Mouse (Mus musculus) fibroblast of lung, adult 2 months (primary cell): Measurements from ENCODE around the gene Ttc16.
A peak's percentile ranks its signal among the peaks of the same experiment; 100 is the strongest.

Source experiments
- DNase-seq: peaks from one replicate; pipeline ENCODE4 v3.0.0-alpha.2; 2011; ENCODE audit warnings: low read depth

Ttc16 gene

DNA sequence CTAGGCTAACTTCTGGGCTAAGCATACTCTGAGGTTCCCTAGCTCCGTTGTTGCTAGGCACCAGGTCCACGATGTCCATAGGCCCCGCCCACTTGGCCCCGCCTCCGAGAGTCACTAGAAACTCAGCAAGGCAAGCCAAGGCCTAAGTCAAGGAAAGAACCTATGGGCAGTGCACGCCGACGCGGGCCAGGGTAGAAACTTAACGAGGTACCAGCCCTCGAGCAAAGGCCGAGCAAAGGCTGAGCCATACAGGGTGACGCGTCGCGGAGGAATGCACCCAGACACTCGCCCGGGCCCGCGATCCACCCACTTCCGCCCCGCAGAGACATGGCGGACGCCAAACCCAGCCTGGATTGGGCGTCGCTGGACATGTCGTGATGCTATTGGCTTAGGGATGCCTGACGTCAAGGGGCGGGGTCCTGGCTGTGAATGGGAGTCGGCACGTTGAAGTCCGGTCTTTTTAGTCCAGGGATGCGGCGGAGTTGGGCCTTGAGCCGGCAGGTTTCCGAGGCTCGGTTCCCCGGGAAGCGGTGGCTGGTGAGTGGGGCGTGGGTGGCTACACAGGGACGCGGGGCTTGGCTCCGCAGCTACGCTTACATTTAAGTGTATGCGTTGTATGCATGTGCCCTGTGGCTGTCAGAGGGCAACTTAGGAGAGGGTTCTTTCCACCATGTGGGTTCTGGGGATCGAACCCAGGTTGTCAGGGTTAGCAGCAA is at the start of gene Ttc16, which contains the start of gene Ptrh1:
Gene Ttc16, minus strand, starts transcription at position 275 of the 716 bp plus-strand sequence.
Gene Ptrh1, plus strand, starts transcription at position 428 of the 716 bp plus-strand sequence.
- DNase-seq = peak; percentile 94

DNA sequence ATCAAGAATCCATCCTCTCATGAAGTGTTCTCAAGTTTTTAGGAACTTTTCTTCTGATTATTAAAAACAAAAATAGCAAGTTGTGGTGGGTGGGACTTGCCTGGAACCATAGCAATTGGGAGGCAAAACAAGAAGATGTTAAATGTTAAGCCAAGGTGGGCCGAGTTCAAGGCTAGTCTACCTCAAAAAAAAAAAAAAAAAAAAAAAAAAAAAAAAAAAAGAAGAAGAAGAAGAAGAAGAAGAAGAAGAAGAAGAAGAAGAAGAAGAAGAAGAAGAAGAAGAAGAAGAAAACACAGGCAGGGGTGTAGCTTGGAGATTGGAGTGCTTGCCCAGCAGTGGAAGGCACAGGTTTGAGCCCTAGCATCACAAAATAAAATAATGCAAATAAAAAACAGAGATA is 49.3 kb upstream of the Ttc16 start:
- no peak for DNase-seq

DNA sequence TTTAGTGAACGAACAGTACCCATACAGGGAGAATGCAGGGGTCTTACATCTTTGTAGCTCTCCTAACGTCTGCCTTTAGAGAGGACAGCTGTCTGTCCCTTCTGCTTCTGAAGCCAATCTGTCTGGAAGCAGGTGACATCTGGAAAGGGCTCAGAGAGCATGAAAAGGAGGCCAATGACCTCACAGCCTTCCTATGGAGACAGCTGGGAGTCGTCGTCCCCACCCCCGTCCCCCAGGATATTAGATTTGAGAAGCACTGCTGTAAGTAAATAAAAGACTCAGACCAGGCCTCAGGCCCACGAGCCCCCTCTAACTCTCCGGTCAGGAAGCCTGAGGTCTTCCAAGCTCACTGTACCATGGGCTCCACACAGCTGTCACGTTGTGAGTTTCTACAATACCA is 48.7 kb upstream of the Ttc16 start:
- no peak for DNase-seq

DNA sequence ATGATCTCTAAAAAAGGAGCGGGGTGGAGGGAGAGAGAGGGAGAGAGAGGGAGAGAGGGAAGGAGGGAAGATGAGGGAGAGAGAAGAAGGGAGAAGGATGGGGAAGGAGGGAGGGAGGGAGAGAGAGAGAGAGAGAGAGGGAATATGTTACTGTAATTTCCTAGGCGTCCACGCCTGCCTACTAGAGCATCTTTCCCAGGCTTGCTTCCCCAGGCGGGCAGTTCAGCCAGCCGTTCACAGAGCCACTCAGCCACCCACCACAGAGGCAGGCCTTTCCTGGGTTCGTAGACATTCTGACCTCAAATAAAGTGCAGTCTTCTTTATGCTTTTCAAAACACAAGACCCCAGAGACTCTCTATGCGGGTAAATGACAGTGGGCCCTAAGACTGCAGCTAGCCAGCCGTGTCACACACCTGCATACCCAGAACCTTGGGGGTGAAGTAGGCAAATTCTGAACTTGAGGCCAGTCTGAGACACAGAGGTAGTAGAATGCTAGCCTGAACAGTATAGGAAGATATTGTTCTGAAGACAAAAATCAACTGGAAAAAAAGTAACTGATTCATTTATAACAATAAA is 48.2 kb upstream of the Ttc16 start:
- DNase-seq = no peak

DNA sequence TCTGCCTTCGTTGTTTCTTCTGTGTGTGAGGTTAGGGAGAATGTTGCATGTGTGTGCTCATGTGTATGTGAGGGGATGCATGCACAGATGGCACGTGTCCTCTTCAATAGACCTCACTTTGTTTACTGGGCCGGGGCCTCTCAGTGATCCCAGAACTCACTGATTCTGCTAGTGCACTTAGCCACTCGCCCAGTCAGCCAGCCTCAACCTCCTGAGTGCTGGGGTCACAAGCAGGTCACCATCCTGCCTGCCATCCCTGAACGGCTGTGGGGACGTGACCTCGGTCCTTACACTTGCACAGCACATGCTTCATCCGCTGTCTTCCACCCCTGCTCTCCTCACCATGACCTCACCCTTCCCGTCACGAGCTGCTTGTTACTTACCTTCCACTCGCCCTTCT is 47.7 kb upstream of the Ttc16 start:
- DNase-seq = no peak

DNA sequence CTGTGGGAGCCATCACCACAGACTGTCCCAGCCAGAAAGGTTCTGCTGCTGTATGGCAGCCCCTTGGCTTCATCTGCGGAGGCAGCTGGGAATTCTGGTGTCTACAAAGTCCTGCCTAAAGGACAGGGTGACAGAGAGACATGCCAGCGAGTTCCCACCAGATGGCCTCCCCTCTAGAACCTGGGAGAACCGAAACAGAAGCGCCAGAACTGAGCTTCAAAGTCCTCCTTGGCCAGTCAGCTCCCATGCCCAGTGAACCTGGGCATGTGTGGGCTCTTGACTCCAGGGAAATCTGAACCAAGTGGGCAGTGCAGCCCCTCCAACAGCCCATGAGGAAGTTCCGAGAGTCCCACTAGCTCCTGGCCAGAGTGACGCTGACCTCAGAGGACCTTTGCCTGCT is 47.2 kb upstream of the Ttc16 start:
- no peak for DNase-seq

DNA sequence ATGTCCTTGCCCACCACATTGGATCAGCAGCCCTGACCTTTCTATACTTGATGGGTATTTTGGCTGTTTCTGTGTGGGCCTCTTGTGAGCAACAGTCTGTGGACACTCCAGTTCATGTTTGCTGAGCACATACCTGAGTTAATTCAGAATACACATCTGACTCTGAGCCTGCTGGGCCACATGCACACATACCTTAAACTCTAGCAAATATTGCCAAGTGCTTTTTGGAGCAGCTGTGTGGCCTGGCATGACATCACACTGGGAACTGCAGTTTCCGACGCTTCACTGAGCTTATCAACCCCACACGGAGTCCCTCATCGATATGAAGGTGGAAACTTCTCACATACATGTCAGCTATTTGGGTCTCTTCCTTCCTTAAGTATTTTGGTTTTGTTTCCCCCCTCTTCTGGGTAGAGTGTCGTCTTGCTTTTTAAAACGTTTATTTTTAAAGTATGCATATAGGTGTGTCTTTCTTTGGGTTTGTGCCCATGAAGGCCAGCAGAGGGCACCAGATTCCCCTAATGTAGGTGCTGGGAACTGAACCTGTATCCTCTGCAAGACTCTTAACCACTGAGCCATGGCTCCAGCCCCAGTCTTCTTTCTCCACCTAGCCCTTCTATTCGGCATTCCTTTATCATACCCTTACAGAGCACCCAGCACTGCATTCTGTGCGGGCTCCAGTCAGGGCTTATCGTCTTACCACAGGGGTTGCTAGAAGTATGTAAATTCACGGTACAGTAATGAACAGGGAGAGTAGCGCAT is 45.8 kb upstream of the Ttc16 start:
- no peak for DNase-seq

DNA sequence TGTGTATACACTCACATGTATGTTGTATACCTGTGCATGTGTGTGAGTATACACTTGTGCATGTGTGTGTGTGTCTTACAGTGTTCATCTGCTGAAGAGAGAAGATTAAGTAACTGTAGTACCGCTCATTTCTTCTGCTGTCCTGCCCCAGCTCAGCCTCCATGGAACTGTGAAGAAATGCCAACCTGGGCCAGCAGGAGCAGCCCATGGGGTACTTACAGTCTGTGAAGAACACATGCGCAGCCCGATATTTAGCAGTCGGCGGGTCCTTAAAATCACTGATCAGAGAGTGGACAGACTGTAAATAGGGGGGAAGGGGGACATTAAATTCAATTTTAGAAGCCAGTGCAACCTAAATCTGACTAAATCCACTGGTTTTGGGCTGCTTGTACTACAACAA is 42.8 kb upstream of the Ttc16 start:
- DNase-seq = no peak

DNA sequence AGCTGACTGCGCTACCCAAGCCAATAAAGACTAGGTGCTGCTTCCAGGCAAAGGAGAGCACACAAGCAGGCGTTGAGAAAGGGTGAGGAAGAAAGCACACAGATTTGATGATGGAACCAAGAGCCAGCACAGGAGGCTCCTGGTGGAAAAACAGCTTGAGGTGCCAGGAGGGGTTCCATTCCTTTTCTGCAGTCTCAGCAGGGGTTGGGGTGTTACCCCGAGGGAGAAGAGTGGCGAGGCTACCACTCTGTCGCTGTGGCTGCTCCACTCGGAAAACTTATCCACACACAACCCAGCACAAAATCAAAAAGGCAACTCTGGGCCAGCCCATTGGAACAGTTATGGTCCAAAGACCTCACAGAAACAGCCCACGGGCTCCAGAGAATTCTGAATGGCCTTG is 42.2 kb upstream of the Ttc16 start:
- no peak for DNase-seq

DNA sequence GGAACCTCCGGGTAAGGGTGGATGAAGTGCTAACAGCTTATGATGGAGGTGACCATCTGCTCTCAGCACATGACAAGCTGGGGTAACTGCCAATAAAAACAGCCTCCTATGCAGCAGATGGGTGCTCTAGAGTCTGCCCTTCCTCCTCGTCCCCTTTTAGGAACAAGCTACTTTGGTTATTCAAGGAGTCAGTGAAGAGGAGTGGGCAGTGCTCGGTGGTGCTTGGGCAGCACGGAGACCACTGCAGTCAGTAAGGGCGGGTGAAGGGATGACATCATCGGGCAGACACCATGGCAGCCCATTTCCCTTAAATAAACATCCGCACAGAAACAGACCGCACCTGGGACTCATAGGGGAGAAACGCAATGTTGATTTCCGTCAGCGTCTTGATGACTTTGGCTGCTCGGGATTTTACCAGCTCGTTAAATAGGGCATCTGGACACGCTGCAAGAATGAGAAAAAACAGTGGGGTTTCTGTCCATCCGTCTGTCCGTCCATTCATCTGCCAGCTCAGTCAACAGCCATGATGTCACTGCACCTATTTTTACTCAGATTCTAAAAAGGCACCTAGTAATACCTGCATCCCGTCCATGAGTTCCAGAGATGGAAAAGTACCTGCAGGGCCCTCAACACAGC is 41.6 kb upstream of the Ttc16 start:
- no peak for DNase-seq

DNA sequence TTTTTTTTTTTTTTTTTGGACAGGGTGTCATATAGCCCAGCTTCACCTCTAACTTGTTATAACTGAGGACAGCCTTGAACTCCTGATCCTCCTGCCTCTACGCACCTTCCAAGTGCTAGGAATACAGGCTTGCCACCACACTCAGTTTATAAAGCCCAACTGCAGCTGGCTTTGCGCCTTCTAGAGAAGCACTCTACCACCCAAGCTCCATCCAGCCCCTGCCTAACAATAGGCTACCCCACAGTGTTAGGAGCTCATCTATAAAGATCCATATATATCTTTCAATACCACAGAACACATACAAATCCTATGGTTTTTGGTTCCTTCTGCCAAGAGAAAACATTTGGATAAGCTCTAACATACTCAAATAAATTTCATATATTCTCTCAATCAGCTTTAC is 41.1 kb upstream of the Ttc16 start:
- no peak for DNase-seq

DNA sequence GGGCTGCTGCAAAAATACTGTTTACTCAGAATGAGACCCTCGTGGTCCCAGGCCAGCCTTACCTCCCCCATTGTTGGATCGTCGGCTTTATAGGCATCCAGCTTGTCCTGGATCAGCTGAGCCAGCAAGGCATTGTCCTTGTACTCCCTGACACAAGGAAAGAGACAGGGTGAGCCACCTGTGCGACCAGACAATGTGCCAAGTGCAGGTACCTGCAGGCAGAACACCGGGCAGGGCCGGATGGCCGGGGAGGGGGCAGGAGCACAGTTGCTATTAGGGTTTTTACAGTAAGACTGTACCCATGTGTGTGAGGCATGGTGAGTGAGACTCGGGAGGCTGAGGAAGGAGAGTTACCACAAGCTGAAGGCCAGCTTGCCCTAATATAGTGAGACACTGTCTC is 36.5 kb upstream of the Ttc16 start:
- DNase-seq = no peak

DNA sequence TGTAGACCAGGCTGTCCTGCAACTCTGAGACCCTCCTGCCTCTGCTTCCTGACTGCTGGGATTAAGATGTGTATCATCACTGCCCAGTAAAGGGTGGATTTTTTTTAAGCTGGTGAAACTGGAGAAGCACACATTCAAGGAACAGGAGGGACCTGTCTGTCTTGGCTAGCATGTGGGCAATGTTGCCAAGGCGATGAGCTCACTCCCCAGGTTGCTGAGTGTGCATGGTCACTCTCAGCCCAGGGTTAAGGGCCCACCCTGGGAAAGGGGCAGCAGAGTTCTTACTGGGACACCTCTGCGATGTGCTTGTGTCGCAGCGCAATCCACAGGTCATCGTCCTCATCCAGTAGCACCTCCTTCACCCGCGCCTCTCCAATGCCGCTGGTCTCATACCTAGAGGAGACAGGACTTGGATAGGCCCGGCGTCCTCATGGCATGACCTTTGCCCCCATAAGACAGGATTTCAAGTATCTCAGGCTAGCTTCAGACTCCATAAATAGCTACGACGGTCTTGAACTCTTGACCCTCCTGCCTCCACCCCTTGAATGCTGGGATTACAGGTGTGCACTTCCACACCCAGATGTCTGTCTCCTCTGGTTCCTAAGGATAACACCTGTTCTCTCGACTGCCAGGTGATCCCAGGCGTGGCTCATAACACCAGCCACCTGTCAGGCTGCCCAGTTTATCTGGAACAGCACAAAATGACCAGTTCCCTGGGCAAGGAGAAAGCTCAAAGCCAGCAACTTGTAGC is 33.6 kb upstream of the Ttc16 start:
- DNase-seq = no peak

DNA sequence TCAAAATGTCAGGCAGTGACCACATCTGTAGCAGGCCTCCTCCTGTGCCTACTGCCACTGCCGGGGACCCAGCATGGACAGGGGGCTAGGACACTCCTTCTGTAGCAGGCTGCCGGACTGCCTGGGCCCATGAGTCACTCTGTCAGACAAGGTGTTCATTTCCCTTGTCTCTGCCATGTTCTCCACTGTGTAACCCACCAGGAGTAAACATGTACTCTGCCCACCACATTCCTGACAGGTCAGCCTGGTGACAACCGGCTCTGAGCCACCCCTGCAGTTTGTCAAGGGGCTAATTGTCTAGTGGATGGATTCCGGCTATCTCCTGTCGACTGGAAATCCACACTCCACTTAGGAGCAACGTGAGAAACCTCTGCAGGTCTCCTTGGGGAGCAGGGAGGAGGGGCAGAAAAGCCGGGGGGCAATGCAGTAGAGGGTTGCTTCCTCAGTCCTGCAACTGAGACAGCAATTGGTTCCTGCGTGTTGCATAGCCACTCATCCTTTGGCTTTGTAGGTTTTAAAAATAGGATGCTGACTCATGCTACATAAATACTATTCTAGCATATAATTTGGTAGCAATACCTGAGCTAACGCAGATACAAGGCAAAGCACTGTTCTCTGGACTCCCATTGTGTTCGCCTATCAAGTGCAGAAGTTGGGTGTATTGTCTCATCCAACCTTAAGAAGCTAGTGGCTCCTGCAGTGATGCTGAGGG is 23.0 kb upstream of the Ttc16 start:
- DNase-seq = no peak

DNA sequence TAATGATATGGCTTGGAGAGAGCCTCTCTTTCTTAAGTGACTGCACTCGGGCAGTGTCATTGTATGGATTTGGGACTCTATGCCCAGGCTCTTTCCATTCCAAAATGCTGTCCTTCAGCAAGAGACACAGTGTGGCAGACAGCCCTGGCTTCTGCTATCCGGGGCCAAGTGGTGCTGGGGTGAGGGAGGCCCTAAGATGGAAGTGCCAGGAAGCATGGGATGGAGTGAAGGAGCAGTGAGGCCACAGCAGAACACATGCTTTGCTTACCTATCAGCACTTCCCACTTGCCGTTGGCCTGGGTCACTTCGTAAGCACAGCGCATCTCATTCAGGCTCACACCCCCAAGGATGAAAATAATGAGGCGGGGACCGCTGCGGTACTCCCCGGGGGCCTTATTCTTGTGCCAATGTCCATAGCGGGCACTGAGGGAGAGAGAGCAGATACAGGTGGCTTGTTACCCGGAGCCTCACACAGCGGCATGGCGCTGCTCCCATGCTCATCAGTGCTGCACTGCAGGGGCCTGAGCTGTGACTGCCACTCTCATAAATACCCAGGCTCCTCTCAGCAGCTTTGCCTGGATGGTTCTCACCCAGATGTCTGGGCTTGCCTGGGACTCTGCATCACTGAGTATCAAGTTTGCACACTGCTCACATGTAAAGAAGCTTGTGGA is 20.4 kb upstream of the Ttc16 start:
- no peak for DNase-seq

DNA sequence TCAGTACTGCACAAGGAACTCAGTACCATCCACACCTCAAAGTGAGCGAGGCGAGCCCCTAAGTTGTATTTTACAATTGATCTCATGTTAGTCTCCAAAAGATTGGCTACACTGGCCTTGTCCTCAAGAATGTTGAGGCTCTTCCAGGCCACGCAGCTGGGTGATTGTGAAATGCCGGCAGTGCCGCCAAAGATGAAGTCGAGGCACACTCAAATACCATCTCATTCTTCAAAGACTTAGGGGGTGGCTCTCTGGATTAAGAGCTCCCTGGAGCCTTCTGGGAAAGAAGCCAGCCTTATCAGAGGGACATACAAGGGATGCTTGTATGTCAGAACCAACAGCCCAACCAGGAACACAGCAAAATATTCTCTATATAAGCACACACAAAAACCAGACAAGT is 15.9 kb upstream of the Ttc16 start:
- peak; percentile 31 for DNase-seq

DNA sequence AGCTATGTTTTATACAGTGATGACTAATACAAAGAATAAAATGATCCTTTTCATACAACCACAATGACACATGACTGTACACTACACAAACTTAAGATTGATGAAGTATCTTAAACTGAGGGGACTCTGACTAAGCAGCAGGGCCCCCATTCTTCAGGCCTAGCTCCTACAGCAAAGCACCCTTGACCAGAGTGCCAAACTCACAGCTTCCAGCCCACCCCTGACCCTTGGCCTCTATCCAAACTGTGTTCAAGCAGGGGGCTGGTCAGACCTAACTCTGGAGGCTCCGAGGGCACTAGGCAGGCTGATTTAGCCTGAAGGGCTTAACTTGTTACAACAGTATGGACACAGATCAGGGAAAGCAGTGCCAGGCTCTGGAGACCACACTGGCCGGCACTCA is 13.1 kb upstream of the Ttc16 start:
- DNase-seq = no peak

DNA sequence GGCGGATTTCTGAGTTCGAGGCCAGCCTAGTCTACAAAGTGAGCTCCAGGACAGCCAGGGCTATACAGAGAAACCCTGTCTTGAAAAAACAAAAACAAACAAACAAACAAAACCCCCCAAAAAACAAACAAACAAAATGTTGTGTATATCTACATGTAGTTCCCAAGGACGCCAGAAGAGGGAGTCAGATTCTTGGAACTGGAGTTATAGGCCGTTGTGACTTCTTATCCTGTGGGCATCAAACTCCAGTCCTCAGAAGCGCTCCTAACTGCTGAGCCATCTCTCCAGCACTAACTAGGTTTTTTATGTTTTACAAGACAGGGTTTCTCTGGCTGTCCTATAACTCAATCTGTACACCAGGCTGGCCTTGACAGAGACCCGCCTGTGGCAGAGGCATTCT is 11.7 kb upstream of the Ttc16 start:
- no peak for DNase-seq

DNA sequence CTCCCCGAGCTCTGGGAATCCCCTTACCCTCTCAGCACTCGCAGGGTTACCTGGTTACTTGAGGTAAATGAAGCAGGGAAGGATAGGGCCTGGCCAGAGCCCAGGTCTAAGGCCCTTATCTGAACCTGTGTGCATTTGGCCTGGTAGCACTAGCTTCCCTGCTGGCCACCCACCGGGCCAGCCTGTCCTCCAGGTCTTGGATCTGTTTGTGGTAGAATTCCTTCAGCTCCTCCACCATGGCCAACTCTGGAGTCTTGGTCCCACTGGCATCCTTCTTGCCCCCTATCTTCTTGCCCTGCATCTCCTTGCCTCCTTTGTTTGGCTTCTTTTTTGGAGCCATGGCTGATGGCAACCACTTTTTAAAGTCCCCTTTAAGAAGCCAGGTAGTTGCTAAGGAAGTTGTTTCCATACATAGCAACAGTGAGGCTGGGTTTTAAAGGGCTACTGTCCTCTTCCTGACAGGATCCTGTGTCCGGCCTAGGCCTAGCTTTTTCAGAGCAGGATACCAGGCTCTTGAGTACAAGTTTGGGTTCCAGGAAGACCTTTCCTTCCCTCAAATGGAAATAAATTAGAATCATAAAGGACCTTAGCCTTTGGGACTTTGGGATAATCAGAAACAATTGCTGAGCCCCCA is 8.7 kb upstream of the Ttc16 start, which contains the start of gene Cfap157:
Gene Cfap157, minus strand, starts transcription at position 381 of the 634 bp plus-strand sequence.
- no peak for DNase-seq

DNA sequence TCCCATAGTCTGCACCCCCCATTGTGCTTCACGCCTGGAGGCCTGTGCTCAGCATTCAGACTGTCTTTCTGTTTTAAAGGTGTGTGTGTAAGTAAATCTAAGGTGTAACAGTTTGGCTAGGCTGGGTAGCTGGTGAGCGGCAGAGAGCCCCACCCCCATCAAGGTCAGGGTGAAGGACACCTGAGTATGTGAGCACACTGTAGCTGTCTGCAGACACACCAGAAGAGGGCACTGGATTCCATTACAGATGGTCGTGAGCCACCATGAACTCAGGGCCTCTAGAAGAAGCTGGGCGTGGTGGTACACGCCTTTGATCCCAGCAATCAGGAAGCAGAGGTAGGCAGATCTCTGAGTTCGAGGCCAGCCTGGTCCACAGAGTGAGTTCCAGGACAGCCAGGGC is 6.3 kb upstream of the Ttc16 start:
- DNase-seq = no peak
